Comparison of ENCODE assay signal across 10 mouse cellular contexts in genomic region chr19:46443509-46443908, GRCm38 (mm10). TPM values are rescaled to one million over a fixed set of nuclear protein-coding genes. Genes with fewer than 3 reads are reported as not detected.
DNase-seq lines count a peak whose midpoint lies in the region; ATAC-seq lines count a peak whose summit lies in the region.
"Had no signal": no experiment of that assay in that cellular context is flagged by ENCODE, and none has a peak within 500 bp of the region (broad histone marks: within the 10 kb centered on the region; RNA-seq: fewer than 3 reads in every experiment).

No protein-coding gene starts in this region.

- H3K27me3 ChIP-seq in kidney, embryonic 14.5 days (ENCODE audit: control insufficient read depth, insufficient read depth, low read length): no peaks in the 10 kb centered on the region
- no peaks in the 10 kb centered on the region for H3K27me3 ChIP-seq in embryonic facial prominence, embryonic 10.5 days (replicated peaks; ENCODE audit: low read depth, poor library complexity, severe bottlenecking)
- no peaks in the 10 kb centered on the region for H3K27me3 ChIP-seq in hindbrain, embryonic 11.5 days (ENCODE audit: control insufficient read depth, insufficient read depth, low read length)
- H3K27me3 ChIP-seq in midbrain, embryonic 16.5 days (ENCODE audit: control insufficient read depth, insufficient read depth, low read depth, low read length): no peaks in the 10 kb centered on the region

- 0 out of 2 replicates have a peak overlapping the region, but pooled peaks have one; percentile 6 for H3K27ac ChIP-seq in kidney, embryonic 14.5 days (ENCODE audit: low read depth, low read length)
- peak overlapping the region; percentile 58 for H3K27ac ChIP-seq in embryonic facial prominence, embryonic 10.5 days (replicated peaks)
- peak overlapping the region; percentile 81 for H3K27ac ChIP-seq in hindbrain, embryonic 11.5 days (ENCODE audit: low read depth, low read length)
- peak overlapping the region; percentile 24; the same call in 1 of the 2 replicates for H3K27ac ChIP-seq in midbrain, embryonic 16.5 days (ENCODE audit: low read length)
- H3K27ac ChIP-seq: liver, embryonic 14.5 days had no signal

- WGBS in kidney, embryonic 14.5 days: 22% methylated on average over 6 of the region's 6 CpGs
- WGBS in embryonic facial prominence, embryonic 10.5 days: 7% methylated on average over 6 of the region's 6 CpGs
- WGBS in hindbrain, embryonic 11.5 days: 6% methylated on average over 6 of the region's 6 CpGs
- WGBS in midbrain, embryonic 16.5 days: 11% methylated on average over 6 of the region's 6 CpGs

- no peak overlapping the region for H3K9ac ChIP-seq in kidney, embryonic 14.5 days (ENCODE audit: low read depth, low read length)
- H3K9ac ChIP-seq in hindbrain, embryonic 11.5 days (ENCODE audit: low read depth, low read length): peak overlapping the region; percentile 37; the same call in 1 of the 2 replicates
- H3K9ac ChIP-seq in midbrain, embryonic 16.5 days (ENCODE audit: low read depth, low read length): 0 out of 2 replicates have a peak overlapping the region, but pooled peaks have one; percentile 10
- H3K9ac ChIP-seq: liver, embryonic 14.5 days had no signal

- no peaks in the 10 kb centered on the region for H3K36me3 ChIP-seq in kidney, embryonic 14.5 days (ENCODE audit: control insufficient read depth, insufficient read depth, low read length)
- H3K36me3 ChIP-seq in embryonic facial prominence, embryonic 10.5 days (replicated peaks): peaks cover 2% of the 10 kb centered on the region; the same call in 1 of the 2 replicates
- H3K36me3 ChIP-seq in hindbrain, embryonic 11.5 days (ENCODE audit: control insufficient read depth, insufficient read depth, low read length): no peaks in the 10 kb centered on the region
- no peaks in the 10 kb centered on the region for H3K36me3 ChIP-seq in midbrain, embryonic 16.5 days (ENCODE audit: control insufficient read depth, insufficient read depth, low read length)

- H3K9me3 ChIP-seq in kidney, embryonic 14.5 days (ENCODE audit: control insufficient read depth, low read length): no peaks in the 10 kb centered on the region
- no peaks in the 10 kb centered on the region for H3K9me3 ChIP-seq in embryonic facial prominence, embryonic 10.5 days
- H3K9me3 ChIP-seq in hindbrain, embryonic 11.5 days (ENCODE audit: control insufficient read depth, low read length): no peaks in the 10 kb centered on the region
- H3K9me3 ChIP-seq in midbrain, embryonic 16.5 days (replicated peaks; ENCODE audit: control insufficient read depth, low read length, poor library complexity, severe bottlenecking): no peaks in the 10 kb centered on the region
- H3K9me3 ChIP-seq: G1E had no signal

- no peak for ATAC-seq in kidney, embryonic 14.5 days (ENCODE audit: low FRiP score, low TSS enrichment)
- ATAC-seq in hindbrain, embryonic 11.5 days (ENCODE audit: low FRiP score): peak; percentile 26; the same call in 1 of the 2 replicates
- no peak for ATAC-seq in midbrain, embryonic 16.5 days

- no peak overlapping the region for H3K4me3 ChIP-seq in kidney, embryonic 14.5 days (ENCODE audit: low read length)
- H3K4me3 ChIP-seq in embryonic facial prominence, embryonic 10.5 days: 0 out of 2 replicates have a peak overlapping the region, but pooled peaks have one; percentile 13
- H3K4me3 ChIP-seq in hindbrain, embryonic 11.5 days (ENCODE audit: low read depth, low read length): no peak overlapping the region
- no peak overlapping the region for H3K4me3 ChIP-seq in midbrain, embryonic 16.5 days (ENCODE audit: low read depth, low read length)

- no peak for DNase-seq in kidney, adult 18-20 months
- no peak for DNase-seq in embryonic facial prominence, embryonic 10.5 days (ENCODE audit: low spot score)
- no peak for DNase-seq in hindbrain, embryonic 11.5 days (ENCODE audit: low spot score)
- no peak for DNase-seq in cerebellum, adult 8-10 months
- DNase-seq in testis, postnatal 14 days (ENCODE audit: low spot score): no peak
- no peak for DNase-seq in right cerebral cortex, postnatal 10 days (ENCODE audit: low spot score in 2 of 2)

- H3K4me1 ChIP-seq in kidney, embryonic 14.5 days (ENCODE audit: control insufficient read depth, insufficient read depth, low read length): peaks cover 34% of the 10 kb centered on the region
- peaks cover 46% of the 10 kb centered on the region for H3K4me1 ChIP-seq in embryonic facial prominence, embryonic 10.5 days
- H3K4me1 ChIP-seq in hindbrain, embryonic 11.5 days (replicated peaks; ENCODE audit: control insufficient read depth, insufficient read depth, low read length): peaks cover 14% of the 10 kb centered on the region
- peaks cover 10% of the 10 kb centered on the region for H3K4me1 ChIP-seq in midbrain, embryonic 16.5 days (ENCODE audit: control insufficient read depth, insufficient read depth, low read length)

- H3K4me2 ChIP-seq in kidney, embryonic 14.5 days (replicated peaks; ENCODE audit: low read depth, low read length): no peak overlapping the region
- no peak overlapping the region for H3K4me2 ChIP-seq in hindbrain, embryonic 11.5 days (replicated peaks; ENCODE audit: low read depth, low read length)
- no peak overlapping the region for H3K4me2 ChIP-seq in midbrain, embryonic 16.5 days (ENCODE audit: low read length)

RNA-seq across cellular contexts. Expression of gene Sufu, which starts 46.8 kb away (rescaled TPM):
- 28.1 and 48.8 TPM in 2 replicates for polyA plus RNA-seq in kidney, embryonic 14.5 days (2014; fragmentation: Nextera tagmentation; extraction: Ambion mirVana)
- 50.5 and 53.4 TPM in 2 replicates for polyA plus RNA-seq in embryonic facial prominence, embryonic 10.5 days (2016; fragmentation: Nextera tagmentation; extraction: Ambion mirVana)
- 31.9 and 33.2 TPM in 2 replicates for polyA plus RNA-seq in hindbrain, embryonic 11.5 days (2014; fragmentation: Nextera tagmentation; extraction: Ambion mirVana)
- 19.0 and 22.5 TPM in 2 replicates for polyA plus RNA-seq in midbrain, embryonic 16.5 days (2015; fragmentation: Nextera tagmentation; extraction: Ambion mirVana)

RNA-seq across cellular contexts. Expression of gene Actr1a, which starts 48.0 kb away (rescaled TPM):
- 78.5 and 134 TPM in 2 replicates for polyA plus RNA-seq in kidney, embryonic 14.5 days (2014; fragmentation: Nextera tagmentation; extraction: Ambion mirVana)
- polyA plus RNA-seq in embryonic facial prominence, embryonic 10.5 days (2016; fragmentation: Nextera tagmentation; extraction: Ambion mirVana): 164 and 170 TPM in 2 replicates
- 223 and 250 TPM in 2 replicates for polyA plus RNA-seq in hindbrain, embryonic 11.5 days (2014; fragmentation: Nextera tagmentation; extraction: Ambion mirVana)
- 378 and 383 TPM in 2 replicates for polyA plus RNA-seq in midbrain, embryonic 16.5 days (2015; fragmentation: Nextera tagmentation; extraction: Ambion mirVana)

RNA-seq across cellular contexts. Expression of gene Trim8, which starts 58.0 kb away (rescaled TPM):
- 28.3 and 35.6 TPM in 2 replicates for polyA plus RNA-seq in kidney, embryonic 14.5 days (2014; fragmentation: Nextera tagmentation; extraction: Ambion mirVana)
- polyA plus RNA-seq in embryonic facial prominence, embryonic 10.5 days (2016; fragmentation: Nextera tagmentation; extraction: Ambion mirVana): 19.5 and 20.9 TPM in 2 replicates
- 28.4 and 30.6 TPM in 2 replicates for polyA plus RNA-seq in hindbrain, embryonic 11.5 days (2014; fragmentation: Nextera tagmentation; extraction: Ambion mirVana)
- polyA plus RNA-seq in midbrain, embryonic 16.5 days (2015; fragmentation: Nextera tagmentation; extraction: Ambion mirVana): 25.9 and 26.8 TPM in 2 replicates

Comparison
In these comparisons a context has a peak if more than half of its experiments do, and no peak if none do; other contexts are left out.
1. H3K27ac ChIP-seq: peak in every context shown above with its lines; median percentile 81 in hindbrain, embryonic 11.5 days; 58 in embryonic facial prominence, embryonic 10.5 days; 24 in midbrain, embryonic 16.5 days; 6 in kidney, embryonic 14.5 days.